Comparison of ENCODE assay signal across 16 mouse cellular contexts in the genomic region with DNA sequence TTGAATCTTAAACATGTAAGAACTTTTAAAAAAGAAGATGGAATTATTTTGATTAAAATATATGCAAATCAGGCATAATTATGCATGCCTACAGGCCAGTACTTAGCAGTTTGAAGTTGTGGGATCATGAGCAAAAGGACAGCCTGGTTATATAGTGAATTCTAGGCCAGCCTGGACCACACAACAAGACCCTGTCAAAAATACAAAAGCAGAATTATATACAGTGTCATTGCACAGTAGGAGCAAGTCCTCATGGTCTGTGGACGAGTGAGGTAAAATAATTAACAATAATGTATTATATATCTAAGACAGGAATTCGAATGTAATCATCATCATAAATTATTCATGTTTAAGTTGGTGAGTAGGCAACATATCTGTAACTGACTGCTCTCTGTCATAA.
"Had no signal": no experiment of that assay in that cellular context is flagged by ENCODE, and none has a peak within 500 bp of the region (broad histone marks: within the 10 kb centered on the region; RNA-seq: fewer than 3 reads in every experiment).

No protein-coding gene starts in this region.

- H3K9ac ChIP-seq: neural tube, embryonic 12.5 days; neural tube, embryonic 13.5 days; neural tube, embryonic 15.5 days; stomach, embryonic 15.5 days had no signal

- H3K4me3 ChIP-seq: neural tube, embryonic 12.5 days; neural tube, embryonic 13.5 days; neural tube, embryonic 15.5 days; stomach, embryonic 15.5 days had no signal

- H3K27ac ChIP-seq: neural tube, embryonic 12.5 days; neural tube, embryonic 13.5 days; neural tube, embryonic 15.5 days; stomach, embryonic 15.5 days; stomach, postnatal 0 days had no signal

- H3K4me2 ChIP-seq: neural tube, embryonic 12.5 days; neural tube, embryonic 13.5 days; neural tube, embryonic 15.5 days; stomach, embryonic 15.5 days had no signal

- H3K27me3 ChIP-seq: neural tube, embryonic 12.5 days; neural tube, embryonic 13.5 days; neural tube, embryonic 15.5 days; stomach, embryonic 15.5 days had no signal

- H3K9me3 ChIP-seq: neural tube, embryonic 12.5 days; neural tube, embryonic 13.5 days; neural tube, embryonic 15.5 days; stomach, embryonic 15.5 days had no signal

- H3K4me1 ChIP-seq: neural tube, embryonic 12.5 days; neural tube, embryonic 13.5 days; neural tube, embryonic 15.5 days; stomach, embryonic 15.5 days had no signal

- H3K36me3 ChIP-seq: neural tube, embryonic 12.5 days; neural tube, embryonic 13.5 days; neural tube, embryonic 15.5 days; stomach, embryonic 15.5 days had no signal

- DNase-seq: right cerebral cortex, adult 18-20 months; right cerebral cortex, postnatal 14 days; right cerebral cortex, postnatal 25 days; right cerebral cortex, postnatal 4 days; spleen, adult 18-20 months; thymus, adult 18-20 months; thymus, adult 2 months; thymus, postnatal 14 days; thymus, postnatal 25 days; thymus, postnatal 36 days; thymus, postnatal 4 days had no signal
